Mouse (Mus musculus) cortical plate, adult 2 months (tissue): ENCODE results near the gene C77080.

Experiments used
- CTCF ChIP-seq: fragments of 200-500 bp; IDR thresholded peaks from 2 replicates; pipeline ENCODE4 v1.5.1; 2011; ENCODE audit warnings: mild to moderate bottlenecking, control low read depth, low read length; ENCODE audit not compliant: insufficient read depth; ENCODE audit errors: extremely low read depth
- POLR2A ChIP-seq: fragments of 200-500 bp; IDR thresholded peaks from 2 replicates; pipeline ENCODE4 v1.6.1; 2011; ENCODE audit warnings: mild to moderate bottlenecking, low read length, control low read depth; ENCODE audit not compliant: insufficient read depth; ENCODE audit errors: extremely low read depth

DNA sequence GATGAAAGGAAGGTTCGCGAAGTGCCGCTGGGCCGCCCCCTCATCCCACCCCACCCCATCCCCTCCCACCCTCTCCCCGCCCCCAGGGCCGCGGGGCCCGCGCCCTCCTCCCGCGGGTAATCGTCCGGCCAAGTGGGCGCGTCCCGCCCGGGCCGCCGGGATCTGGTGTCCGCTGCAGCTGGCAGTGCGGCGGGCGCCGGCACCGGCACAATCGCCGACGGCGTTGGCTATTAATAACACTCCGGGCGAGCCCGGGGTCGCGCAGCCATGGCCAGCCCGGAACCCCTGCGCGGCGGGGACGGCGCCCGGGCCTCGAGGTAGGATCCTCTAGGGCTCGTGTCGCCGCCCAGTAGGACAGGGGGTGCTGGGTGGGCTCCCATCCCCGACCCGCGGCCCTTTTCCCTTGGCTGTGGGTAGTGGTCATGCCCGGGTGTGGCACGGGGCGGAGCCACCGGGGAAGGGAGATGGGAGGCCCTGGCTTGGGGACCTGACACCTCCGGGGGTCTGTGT is 26.3 kb upstream of the C77080 start, which contains the start of gene Sync:
- TF ChIP-seq CTCF (no peak), POLR2A (no peak)
